Mouse (Mus musculus) G1E (cell line): ENCODE measurements around the gene Hoxa3.

ENCODE experiments used
- CTCF ChIP-seq: IDR thresholded peaks from 2 replicates; pipeline ENCODE4 v1.5.1; 2012; ENCODE audit warnings: low read depth, low read length, inconsistent platforms, mixed read lengths
- GATA1 ChIP-seq: IDR thresholded peaks from 2 replicates; pipeline ENCODE4 v1.6.1; 2012; ENCODE audit warnings: borderline replicate concordance, low read length, inconsistent platforms, mixed read lengths
- POLR2AphosphoS5 ChIP-seq: IDR thresholded peaks from 2 replicates; pipeline ENCODE4 v1.6.1; 2012; ENCODE audit warnings: low read depth, low read length, inconsistent platforms; ENCODE audit not compliant: insufficient replicate concordance
- TAL1 ChIP-seq: conservative IDR thresholded peaks from 2 replicates; pipeline ENCODE4 v1.6.1; 2012; ENCODE audit warnings: low read depth, low read length, inconsistent platforms, mixed read lengths

- TF ChIP-seq TAL1 (no peak), CTCF (no peak), GATA1 (no peak), POLR2AphosphoS5 (no peak)
Measured at GRCm38 (mm10) chr6:52123673-52124072, 89.5 kb downstream of the Hoxa3 start.
